Mouse (Mus musculus): ENCODE measurements around the gene Gucd1. TPM values are rescaled to one million over a fixed set of nuclear protein-coding genes. Genes with fewer than 3 reads are reported as not detected.
"Not testable (repeated sequence)": the region's sequence is repeated elsewhere in the genome, so short reads cannot be mapped to it uniquely, and the experiment has no call there.

Gene Gucd1
- polyA plus RNA-seq, 1 experiment from 2014 or later: 23.6 TPM

DNA sequence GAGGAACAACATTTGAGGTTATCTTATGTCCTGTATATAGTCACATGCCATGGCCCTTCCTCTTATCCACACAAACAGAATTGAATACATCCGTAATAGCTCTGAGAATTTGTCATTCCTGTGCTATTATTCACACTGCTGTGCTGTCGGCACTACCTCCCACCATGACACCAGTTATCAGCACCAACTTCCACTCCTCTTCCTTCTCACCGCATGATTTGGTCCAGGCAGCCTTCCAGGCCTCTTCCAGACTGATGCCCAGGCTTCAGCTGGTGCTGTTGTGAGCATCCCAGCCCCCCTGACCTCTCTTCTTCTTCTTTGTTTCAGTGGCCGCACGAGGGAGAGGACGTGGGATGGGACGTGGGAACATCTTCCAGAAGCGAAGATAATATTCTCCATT, 17.2 kb upstream of the Gucd1 start:
- Histone ChIP-seq H3K4me2 (no peak overlapping the region), H3K4me1 (no peaks in the 10 kb centered on the region), H3K27ac (no peak overlapping the region), H3K9ac (no peak overlapping the region), H3K36me3 (peaks cover 49% of the 10 kb centered on the region), H3K27me3 (no peaks in the 10 kb centered on the region), H3K4me3 (no peak overlapping the region), H3K9me3 (no peaks in the 10 kb centered on the region)
- ATAC-seq (ENCODE audit: borderline replicate concordance, extremely low read depth, low FRiP score, low TSS enrichment): no peak
- 73% methylated on average over 8 of the region's 8 CpGs for WGBS

GRCm38 (mm10) chr10:75534216-75534615, 16.4 kb upstream of the Gucd1 start:
- no peaks in the 10 kb centered on the region for H3K9me3 ChIP-seq
- ATAC-seq (ENCODE audit: borderline replicate concordance, extremely low read depth, low FRiP score, low TSS enrichment): no peak
- H3K4me3 ChIP-seq: no peak overlapping the region
- H3K4me2 ChIP-seq: no peak overlapping the region
- H3K4me1 ChIP-seq: no peaks in the 10 kb centered on the region
- peaks cover 52% of the 10 kb centered on the region for H3K36me3 ChIP-seq
- 90% methylated on average over 8 of the region's 8 CpGs for WGBS
- no peak overlapping the region for H3K27ac ChIP-seq
- H3K9ac ChIP-seq: no peak overlapping the region
- H3K27me3 ChIP-seq: no peaks in the 10 kb centered on the region

GRCm38 (mm10) chr10:75531532-75532090, 13.8 kb upstream of the Gucd1 start:
- Histone ChIP-seq H3K36me3 (peaks cover 53% of the 10 kb centered on the region), H3K9ac (no peak overlapping the region)
- WGBS: 87% methylated on average over 9 of the region's 9 CpGs

DNA sequence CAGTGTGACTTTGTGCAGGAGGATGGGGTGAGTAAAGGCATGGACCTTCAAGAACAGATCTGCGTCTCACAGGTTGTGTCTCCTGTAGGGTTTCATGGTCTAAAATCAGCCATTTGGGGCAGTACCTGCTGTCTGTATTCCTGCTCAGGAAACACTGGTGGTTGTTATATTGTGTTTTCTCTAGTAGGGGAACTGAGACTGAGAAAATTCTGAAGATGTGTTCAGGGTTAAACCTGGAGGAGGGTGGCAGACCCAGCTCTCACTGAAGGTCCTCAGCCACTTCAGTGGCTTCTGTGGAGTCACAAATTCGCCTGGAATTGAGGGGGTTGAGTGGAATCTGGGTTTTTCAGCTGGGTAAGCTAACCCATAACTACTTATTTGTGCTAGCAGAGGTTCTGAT, 12.6 kb upstream of the Gucd1 start:
- Histone ChIP-seq H3K9me3 (no peaks in the 10 kb centered on the region), H3K9ac (no peak overlapping the region), H3K36me3 (peaks cover 50% of the 10 kb centered on the region), H3K27ac (no peak overlapping the region), H3K4me2 (no peak overlapping the region), H3K27me3 (no peaks in the 10 kb centered on the region), H3K4me1 (no peaks in the 10 kb centered on the region), H3K4me3 (no peak overlapping the region)
- no peak for ATAC-seq (ENCODE audit: borderline replicate concordance, extremely low read depth, low FRiP score, low TSS enrichment)
- 86% methylated on average over 2 of the region's 2 CpGs for WGBS

More at GRCm38 (mm10) chr10:75531532-75532090, 13.8 kb upstream of the Gucd1 start:
- Histone ChIP-seq H3K4me1 (no peaks in the 10 kb centered on the region), H3K4me3 (no peak overlapping the region), H3K27ac (no peak overlapping the region), H3K27me3 (no peaks in the 10 kb centered on the region), H3K4me2 (no peak overlapping the region), H3K9me3 (no peaks in the 10 kb centered on the region)
- ATAC-seq (ENCODE audit: borderline replicate concordance, extremely low read depth, low FRiP score, low TSS enrichment): no peak

GRCm38 (mm10) chr10:75525450-75525849, 7.7 kb upstream of the Gucd1 start:
- not testable (repeated sequence) for H3K9ac ChIP-seq; ATAC-seq (ENCODE audit: borderline replicate concordance, extremely low read depth, low FRiP score, low TSS enrichment); H3K4me3 ChIP-seq; H3K9me3 ChIP-seq; H3K4me1 ChIP-seq; H3K27me3 ChIP-seq; H3K4me2 ChIP-seq; H3K27ac ChIP-seq
- 95% methylated on average over 9 of the region's 9 CpGs for WGBS
- H3K36me3 ChIP-seq: peaks cover 53% of the 10 kb centered on the region

DNA sequence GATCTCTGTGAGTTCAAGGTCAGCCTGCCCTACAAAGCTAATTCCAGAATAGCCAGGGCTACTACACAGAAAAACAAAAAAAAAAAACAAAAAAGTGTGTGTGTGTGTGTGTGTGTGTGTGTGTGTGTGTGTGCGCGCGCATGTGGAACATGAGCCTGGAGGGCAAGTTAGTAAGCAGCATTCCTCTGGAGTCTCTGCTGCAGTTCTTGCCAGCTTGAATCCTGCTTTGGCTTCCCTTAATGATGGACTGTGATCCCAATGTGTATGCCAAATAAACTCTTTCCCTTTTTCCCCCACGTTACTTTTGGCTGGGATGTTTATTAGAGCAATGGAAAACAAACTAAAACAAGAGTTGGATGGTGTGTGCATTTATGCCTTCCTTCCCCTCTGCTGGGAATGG, 3.9 kb upstream of the Gucd1 start:
- Histone ChIP-seq H3K27me3 (no peaks in the 10 kb centered on the region), H3K36me3 (peaks cover 57% of the 10 kb centered on the region), H3K9ac (no peak overlapping the region), H3K27ac (no peak overlapping the region), H3K4me1 (peaks cover 27% of the 10 kb centered on the region), H3K4me3 (no peak overlapping the region), H3K4me2 (no peak overlapping the region), H3K9me3 (no peaks in the 10 kb centered on the region)
- 79% methylated on average over 4 of the region's 4 CpGs for WGBS
- no peak for ATAC-seq (ENCODE audit: borderline replicate concordance, extremely low read depth, low FRiP score, low TSS enrichment)

DNA sequence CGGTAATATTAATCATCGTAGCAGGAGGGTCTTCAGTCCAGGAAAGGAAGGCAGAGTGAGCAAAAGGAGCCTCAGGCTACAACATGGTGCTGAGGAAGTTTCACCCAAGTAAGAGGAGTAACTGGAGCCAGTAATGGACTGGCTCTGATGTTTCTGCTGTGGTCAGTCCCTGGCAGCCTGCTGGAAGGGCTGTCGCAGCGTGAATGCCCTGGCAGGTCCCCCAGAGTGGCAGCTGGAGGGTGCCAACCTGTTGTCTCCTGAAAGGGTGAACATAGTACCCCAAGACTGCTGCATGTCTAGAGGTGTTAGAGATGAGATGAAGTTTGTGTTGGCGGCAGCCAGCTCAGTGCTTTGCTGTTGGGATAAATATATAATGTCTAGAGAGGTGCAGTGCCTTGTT, 2.8 kb upstream of the Gucd1 start:
- Histone ChIP-seq H3K4me1 (peaks cover 37% of the 10 kb centered on the region), H3K9ac (no peak overlapping the region), H3K4me3 (no peak overlapping the region), H3K27me3 (no peaks in the 10 kb centered on the region), H3K9me3 (no peaks in the 10 kb centered on the region), H3K27ac (no peak overlapping the region), H3K36me3 (peaks cover 53% of the 10 kb centered on the region), H3K4me2 (no peak overlapping the region)
- 87% methylated on average over 5 of the region's 5 CpGs for WGBS
- no peak for ATAC-seq (ENCODE audit: borderline replicate concordance, extremely low read depth, low FRiP score, low TSS enrichment)

DNA sequence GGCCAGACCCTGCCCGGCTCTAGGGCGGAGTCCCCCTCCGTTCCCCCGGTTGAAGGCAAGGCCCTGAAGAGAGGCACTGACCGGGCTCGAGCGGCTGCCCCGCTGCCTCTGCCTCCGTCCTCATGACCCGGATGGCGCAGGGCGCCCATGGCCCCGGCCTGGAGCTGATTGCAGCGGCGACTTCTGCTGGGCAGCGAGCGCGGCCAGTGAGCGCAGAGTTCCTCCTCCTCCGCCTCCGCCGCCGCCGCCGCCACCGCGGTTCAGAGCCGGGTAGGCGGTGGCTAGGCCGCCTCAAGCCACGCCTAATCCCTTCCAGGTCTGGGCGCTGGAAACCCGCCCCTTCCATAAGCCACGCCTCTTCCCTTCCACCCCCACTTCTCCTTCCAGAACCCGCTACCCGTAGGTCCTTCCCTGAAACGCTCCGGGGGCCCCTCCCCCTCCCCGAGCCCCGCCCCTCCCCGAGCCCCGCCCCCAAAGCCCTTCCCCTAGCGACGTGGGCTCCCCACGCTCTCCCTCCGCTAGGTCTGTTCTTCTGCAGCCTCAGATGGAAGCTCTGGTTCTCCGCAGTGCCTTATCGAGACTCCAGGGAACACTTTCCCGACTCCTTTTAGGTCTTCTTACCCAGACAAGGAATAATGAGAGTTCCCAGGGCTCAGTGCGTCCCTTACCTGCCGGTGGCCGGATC, 557 bp downstream of the Gucd1 start, which contains the start of gene Snrpd3:
Gene Snrpd3, plus strand, starts transcription at position 479 of the 685 bp plus-strand sequence.
- Histone ChIP-seq H3K4me3 (peak within 1 kb of the TSS; percentile 72), H3K9ac (peak within 1 kb of the TSS; percentile 90), H3K27ac (peak within 1 kb of the TSS; percentile 99), H3K27me3 (no peaks in the 10 kb centered on the region), H3K9me3 (no peaks in the 10 kb centered on the region), H3K4me1 (peaks cover 41% of the 10 kb centered on the region), H3K4me2 (peak within 1 kb of the TSS; percentile 78), H3K36me3 (peaks cover 27% of the 10 kb centered on the region)
- 1% methylated on average over 47 of the region's 52 CpGs for WGBS
- peak; percentile 95 for ATAC-seq (ENCODE audit: borderline replicate concordance, extremely low read depth, low FRiP score, low TSS enrichment)

DNA sequence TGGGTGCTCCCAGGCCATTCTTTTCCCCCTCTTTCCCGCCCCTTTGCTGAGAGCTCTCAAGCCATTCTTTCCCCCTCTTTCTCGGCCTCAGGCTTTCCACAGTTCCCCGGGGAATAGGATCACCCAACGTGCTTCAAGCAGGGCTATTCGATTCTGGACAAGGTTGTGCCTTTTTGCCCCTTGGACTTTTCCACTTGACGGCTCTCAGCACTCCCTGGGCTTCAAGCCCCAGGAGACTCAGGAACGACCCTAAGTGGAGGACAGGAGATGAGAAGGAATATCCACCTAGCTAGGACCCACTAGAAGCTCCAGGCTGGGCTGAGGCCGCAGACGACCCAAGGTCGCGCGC, 1.1 kb downstream of the Gucd1 start:
- Histone ChIP-seq H3K4me2 (peak overlapping the region; percentile 78), H3K4me1 (peaks cover 41% of the 10 kb centered on the region), H3K4me3 (peak overlapping the region; percentile 72), H3K27ac (peak overlapping the region; percentile 99), H3K9me3 (no peaks in the 10 kb centered on the region), H3K27me3 (no peaks in the 10 kb centered on the region), H3K9ac (peak overlapping the region; percentile 90), H3K36me3 (peaks cover 25% of the 10 kb centered on the region)
- WGBS: 0% methylated on average over 12 of the region's 12 CpGs
- ATAC-seq (ENCODE audit: borderline replicate concordance, extremely low read depth, low FRiP score, low TSS enrichment): no peak

DNA sequence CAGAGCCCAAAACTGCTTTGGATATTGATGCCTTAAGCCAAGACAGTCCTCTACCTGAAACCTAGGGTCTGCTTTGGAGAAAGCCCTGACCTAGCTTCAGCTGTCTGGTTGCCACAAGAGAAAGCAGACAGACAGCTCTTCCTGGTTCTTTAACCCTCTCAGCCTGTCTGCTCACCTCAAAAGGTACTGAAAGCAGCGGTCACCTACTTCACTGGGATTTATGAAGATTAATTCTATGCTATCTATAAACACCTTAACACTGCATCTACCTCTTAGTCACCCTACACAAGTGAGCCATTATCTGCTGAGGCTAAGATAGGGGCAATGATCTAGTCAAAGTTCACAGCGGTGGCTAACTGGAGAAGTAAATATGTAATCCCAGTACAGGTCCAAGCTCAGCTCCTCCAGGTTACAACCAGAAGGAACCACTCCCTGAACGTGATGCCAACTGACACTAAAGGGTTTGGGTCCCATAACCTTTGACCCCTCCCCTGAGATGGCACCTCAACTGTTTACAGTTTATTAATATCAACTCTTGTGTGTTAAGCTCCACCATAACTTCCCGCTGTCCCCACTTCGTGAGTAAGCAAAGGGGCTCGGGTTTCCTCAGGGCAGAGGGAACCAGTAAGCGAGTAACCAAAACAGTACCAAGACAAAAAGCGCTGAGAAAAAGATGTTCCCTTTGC, 1.6 kb downstream of the Gucd1 start:
- WGBS: 20% methylated on average over 8 of the region's 8 CpGs
- Histone ChIP-seq H3K4me3 (peak overlapping the region; percentile 72), H3K27me3 (no peaks in the 10 kb centered on the region), H3K27ac (peak overlapping the region; percentile 99; the same call in 1 of the 2 replicates), H3K4me1 (peaks cover 39% of the 10 kb centered on the region), H3K4me2 (peak overlapping the region; percentile 78), H3K36me3 (peaks cover 26% of the 10 kb centered on the region), H3K9me3 (no peaks in the 10 kb centered on the region), H3K9ac (peak overlapping the region; percentile 90)
- ATAC-seq (ENCODE audit: borderline replicate concordance, extremely low read depth, low FRiP score, low TSS enrichment): no peak

GRCm38 (mm10) chr10:75515216-75516037, 2.3 kb downstream of the Gucd1 start:
- peak overlapping the region; percentile 72; the same call in 1 of the 2 replicates for H3K4me3 ChIP-seq
- no peaks in the 10 kb centered on the region for H3K9me3 ChIP-seq
- 76% methylated on average over 4 of the region's 4 CpGs for WGBS
- ATAC-seq (ENCODE audit: borderline replicate concordance, extremely low read depth, low FRiP score, low TSS enrichment): no peak
- H3K27ac ChIP-seq: no peak overlapping the region
- peak overlapping the region; percentile 78 for H3K4me2 ChIP-seq
- H3K9ac ChIP-seq: peak overlapping the region; percentile 21; the same call in 1 of the 2 replicates
- no peaks in the 10 kb centered on the region for H3K27me3 ChIP-seq
- H3K4me1 ChIP-seq: peaks cover 32% of the 10 kb centered on the region
- peaks cover 26% of the 10 kb centered on the region for H3K36me3 ChIP-seq
